Mouse (Mus musculus) brain, embryonic 18.5 days (tissue): Measurements from ENCODE around the gene Nat8f6.
"Not testable (repeated sequence)": the region's sequence is repeated elsewhere in the genome, so short reads cannot be mapped to it uniquely, and the experiment has no call there.

Source experiments
- DNase-seq: peaks from one replicate; pipeline ENCODE4 v3.0.0-alpha.2; 2012; ENCODE audit warnings: low read depth, low spot score

Gene Nat8f6

GRCm38 (mm10) chr6:85836098-85836497 lies 15.3 kb upstream of the Nat8f6 start:
- DNase-seq, result not testable (repeated sequence)

GRCm38 (mm10) chr6:85835104-85835503 lies 14.3 kb upstream of the Nat8f6 start:
- DNase-seq, result not testable (repeated sequence)

- not testable (repeated sequence) for DNase-seq
These were observed 13.8 kb upstream of the Nat8f6 start for GRCm38 (mm10) chr6:85834504-85835100.

- DNase-seq, result no peak
These were observed 11.1 kb upstream of the Nat8f6 start, which contains the start of gene Nat8 for GRCm38 (mm10) chr6:85831796-85832321. Gene Nat8 (minus strand): TSS chr6:85832082.

GRCm38 (mm10) chr6:85829462-85829861 lies 8.7 kb upstream of the Nat8f6 start:
- no peak for DNase-seq

GRCm38 (mm10) chr6:85825886-85826285 lies 5.1 kb upstream of the Nat8f6 start:
- DNase-seq, result no peak

- no peak for DNase-seq
These were observed 2.8 kb upstream of the Nat8f6 start for GRCm38 (mm10) chr6:85823382-85824090.

GRCm38 (mm10) chr6:85822286-85822685 lies 1.5 kb upstream of the Nat8f6 start:
- DNase-seq, result no peak

- no peak for DNase-seq
These were observed 2.4 kb downstream of the Nat8f6 start for GRCm38 (mm10) chr6:85818338-85818737.

GRCm38 (mm10) chr6:85813339-85813738 lies 7.4 kb downstream of the Nat8f6 start:
- no peak for DNase-seq

- DNase-seq, result not testable (repeated sequence)
These were observed 9.7 kb downstream of the Nat8f6 start for GRCm38 (mm10) chr6:85810942-85811537.

- not testable (repeated sequence) for DNase-seq
These were observed 10.2 kb downstream of the Nat8f6 start for GRCm38 (mm10) chr6:85810514-85810913.

- DNase-seq, result not testable (repeated sequence)
These were observed 11.0 kb downstream of the Nat8f6 start for GRCm38 (mm10) chr6:85809784-85810183.

GRCm38 (mm10) chr6:85803180-85803579 lies 17.6 kb downstream of the Nat8f6 start:
- not testable (repeated sequence) for DNase-seq

GRCm38 (mm10) chr6:85765532-85765931 lies 55.2 kb downstream of the Nat8f6 start, which contains the start of gene Nat8f3:
Gene Nat8f3 (minus strand): TSS chr6:85765754.
- DNase-seq, result not testable (repeated sequence)

GRCm38 (mm10) chr6:85763127-85764070 lies 57.4 kb downstream of the Nat8f6 start:
- DNase-seq, result not testable (repeated sequence)

GRCm38 (mm10) chr6:85762678-85763077 lies 58.1 kb downstream of the Nat8f6 start:
- not testable (repeated sequence) for DNase-seq
